ENCODE assay signal across 8 mouse cellular contexts in genomic region chr8:84785756-84786677, GRCm38 (mm10). TPM values are rescaled to one million over a fixed set of nuclear protein-coding genes. Genes with fewer than 3 reads are reported as not detected.
DNase-seq lines count a peak whose midpoint lies in the region; ATAC-seq lines count a peak whose summit lies in the region.

No protein-coding gene starts in this region.

- H3K9me3 ChIP-seq in liver, embryonic 11.5 days (ENCODE audit: control insufficient read depth, low read length) = no peaks in the 10 kb centered on the region
- no peaks in the 10 kb centered on the region for H3K9me3 ChIP-seq in liver, embryonic 12.5 days (replicated peaks)
- H3K9me3 ChIP-seq in embryonic facial prominence, embryonic 10.5 days = no peaks in the 10 kb centered on the region
- H3K9me3 ChIP-seq in heart, embryonic 14.5 days (ENCODE audit: control insufficient read depth, low read length) = no peaks in the 10 kb centered on the region
- H3K9me3 ChIP-seq in midbrain, embryonic 14.5 days (ENCODE audit: control insufficient read depth, low read length) = no peaks in the 10 kb centered on the region

- H3K4me2 ChIP-seq in liver, embryonic 11.5 days = no peak overlapping the region
- H3K4me2 ChIP-seq in liver, embryonic 12.5 days = no peak overlapping the region
- H3K4me2 ChIP-seq in heart, embryonic 14.5 days (ENCODE audit: low read length) = peak overlapping the region; percentile 50
- no peak overlapping the region for H3K4me2 ChIP-seq in midbrain, embryonic 14.5 days (ENCODE audit: low read length)

- no peak for ATAC-seq in liver, embryonic 11.5 days (replicated peaks; ENCODE audit: low FRiP score)
- no peak for ATAC-seq in liver, embryonic 12.5 days
- peak; percentile 51; the same call in 1 of the 2 replicates for ATAC-seq in heart, embryonic 14.5 days (ENCODE audit: insufficient number of reproducible peaks, insufficient read depth, low FRiP score, low read depth)
- ATAC-seq in midbrain, embryonic 14.5 days (ENCODE audit: low FRiP score, low TSS enrichment) = no peak
- no peak for ATAC-seq in granulocyte monocyte progenitor cell, adult 5-6 weeks (replicated peaks; ENCODE audit: poor library complexity, severe bottlenecking)

- H3K9ac ChIP-seq in liver, embryonic 11.5 days (ENCODE audit: low read depth, low read length) = no peak overlapping the region
- H3K9ac ChIP-seq in liver, embryonic 12.5 days = no peak overlapping the region
- H3K9ac ChIP-seq in heart, embryonic 14.5 days (ENCODE audit: low read length) = no peak overlapping the region; the same call in 1 of the 2 replicates
- no peak overlapping the region for H3K9ac ChIP-seq in midbrain, embryonic 14.5 days (replicated peaks; ENCODE audit: low read length)

- no peak overlapping the region for H3K27ac ChIP-seq in liver, embryonic 11.5 days (ENCODE audit: low read depth, low read length)
- no peak overlapping the region for H3K27ac ChIP-seq in liver, embryonic 12.5 days
- no peak overlapping the region for H3K27ac ChIP-seq in embryonic facial prominence, embryonic 10.5 days (replicated peaks)
- 0 out of 4 replicates have a peak overlapping the region, but pooled peaks of 1 of the 2 experiments have one; percentile 3 for H3K27ac ChIP-seq in heart, embryonic 14.5 days (replicated peaks in 1 of 2; ENCODE audit: control insufficient read depth in 1 of 2, insufficient read depth in 1 of 2, low read depth in 2 of 2, low read length in 2 of 2)
- 0 out of 2 replicates have a peak overlapping the region, but pooled peaks have one; percentile 8 for H3K27ac ChIP-seq in midbrain, embryonic 14.5 days (replicated peaks; ENCODE audit: low read depth, low read length)

- H3K36me3 ChIP-seq in liver, embryonic 11.5 days (ENCODE audit: control insufficient read depth, insufficient read depth, low read length) = no peaks in the 10 kb centered on the region
- H3K36me3 ChIP-seq in liver, embryonic 12.5 days = no peaks in the 10 kb centered on the region
- H3K36me3 ChIP-seq in embryonic facial prominence, embryonic 10.5 days (replicated peaks) = no peaks in the 10 kb centered on the region
- no peaks in the 10 kb centered on the region for H3K36me3 ChIP-seq in heart, embryonic 14.5 days (ENCODE audit: control insufficient read depth, insufficient read depth, low read length)
- H3K36me3 ChIP-seq in midbrain, embryonic 14.5 days (ENCODE audit: control insufficient read depth, insufficient read depth, low read length) = no peaks in the 10 kb centered on the region

- no peaks in the 10 kb centered on the region; the same call in 1 of the 2 replicates for H3K4me1 ChIP-seq in liver, embryonic 11.5 days (replicated peaks; ENCODE audit: control insufficient read depth, insufficient read depth, low read length)
- H3K4me1 ChIP-seq in liver, embryonic 12.5 days = 0 out of 2 replicates have a peak, but pooled peaks cover 2% of the 10 kb centered on the region
- peaks cover 13% of the 10 kb centered on the region for H3K4me1 ChIP-seq in embryonic facial prominence, embryonic 10.5 days
- H3K4me1 ChIP-seq in heart, embryonic 14.5 days (ENCODE audit: control insufficient read depth in 2 of 2, insufficient read depth in 2 of 2, low read length in 2 of 2) = peaks cover 42 to 69% of the 10 kb centered on the region in 2 experiments
- no peaks in the 10 kb centered on the region for H3K4me1 ChIP-seq in midbrain, embryonic 14.5 days (ENCODE audit: control insufficient read depth, insufficient read depth, low read length)

- WGBS in liver, embryonic 11.5 days = 3% methylated on average over 38 of the region's 38 CpGs
- WGBS in liver, embryonic 12.5 days (ENCODE audit: insufficient replicate concordance) = 4% methylated on average over 38 of the region's 38 CpGs
- WGBS in embryonic facial prominence, embryonic 10.5 days = under 1% methylated on average over 38 of the region's 38 CpGs
- 5% methylated on average over 38 of the region's 38 CpGs for WGBS in heart, embryonic 14.5 days
- 4% methylated on average over 38 of the region's 38 CpGs for WGBS in midbrain, embryonic 14.5 days

- no peak for DNase-seq in liver, embryonic 11.5 days (ENCODE audit: low spot score)
- DNase-seq in embryonic facial prominence, embryonic 10.5 days (ENCODE audit: low spot score) = peak; percentile 50
- DNase-seq in kidney, postnatal 10 days = peak; percentile 81
- DNase-seq in midbrain, embryonic 14.5 days = no peak
- DNase-seq in thymus, postnatal 25 days = no peak

- H3K4me3 ChIP-seq in liver, embryonic 11.5 days (ENCODE audit: low read depth, low read length) = 0 out of 2 replicates have a peak overlapping the region, but pooled peaks have one; percentile 14
- no peak overlapping the region for H3K4me3 ChIP-seq in liver, embryonic 12.5 days
- H3K4me3 ChIP-seq in embryonic facial prominence, embryonic 10.5 days = no peak overlapping the region
- peak overlapping the region in 1 of 2 experiments; percentile 18; a peak in 1 of 4 replicates for H3K4me3 ChIP-seq in heart, embryonic 14.5 days (ENCODE audit: control insufficient read depth in 1 of 2, insufficient read depth in 1 of 2, low read depth in 1 of 2, low read length in 2 of 2)
- no peak overlapping the region for H3K4me3 ChIP-seq in midbrain, embryonic 14.5 days (replicated peaks; ENCODE audit: low read depth, low read length)

- H3K27me3 ChIP-seq in liver, embryonic 11.5 days (replicated peaks; ENCODE audit: control insufficient read depth, insufficient read depth, low read length) = peaks cover 100% of the 10 kb centered on the region
- H3K27me3 ChIP-seq in liver, embryonic 12.5 days (replicated peaks) = peaks cover 100% of the 10 kb centered on the region
- peaks cover 100% of the 10 kb centered on the region for H3K27me3 ChIP-seq in embryonic facial prominence, embryonic 10.5 days (replicated peaks; ENCODE audit: low read depth, poor library complexity, severe bottlenecking)
- peaks cover 90% of the 10 kb centered on the region for H3K27me3 ChIP-seq in heart, embryonic 14.5 days (ENCODE audit: control insufficient read depth, insufficient read depth, low read length)
- H3K27me3 ChIP-seq in midbrain, embryonic 14.5 days (ENCODE audit: control insufficient read depth, insufficient read depth, low read length) = peaks cover 99% of the 10 kb centered on the region

RNA-seq across cellular contexts. Expression of gene Nfix, which starts 14.1 kb away (rescaled TPM):
- polyA plus RNA-seq in liver, embryonic 11.5 days (2014; fragmentation: Nextera tagmentation; extraction: Ambion mirVana) = 5.0 and 7.1 TPM in 2 replicates
- polyA plus RNA-seq in liver, embryonic 12.5 days (2016; fragmentation: Nextera tagmentation; extraction: Ambion mirVana) = 2.8 and 2.9 TPM in 2 replicates
- 0.29 and 0.77 TPM in 2 replicates for polyA plus RNA-seq in embryonic facial prominence, embryonic 10.5 days (2016; fragmentation: Nextera tagmentation; extraction: Ambion mirVana)
- polyA plus RNA-seq in heart, embryonic 14.5 days (2014; fragmentation: Nextera tagmentation; extraction: Ambion mirVana) = 16.3 and 16.8 TPM in 2 replicates
- 45.9 and 49.8 TPM in 2 replicates for polyA plus RNA-seq in midbrain, embryonic 14.5 days (2014; fragmentation: Nextera tagmentation; extraction: Ambion mirVana)
- 25.7 and 51.2 TPM in 2 replicates for total RNA-seq in granulocyte monocyte progenitor cell, adult 5-6 weeks (2014; fragmentation: Nextera tagmentation)
- 9.5 and 12.8 TPM in 2 replicates for total RNA-seq in granulocyte monocyte progenitor cell, adult 5-6 weeks (2017)

RNA-seq across cellular contexts. Expression of gene Dand5, which starts 36.6 kb away (rescaled TPM):
- polyA plus RNA-seq in liver, embryonic 11.5 days (2014; fragmentation: Nextera tagmentation; extraction: Ambion mirVana) = 4.5 and 4.9 TPM in 2 replicates
- polyA plus RNA-seq in liver, embryonic 12.5 days (2016; fragmentation: Nextera tagmentation; extraction: Ambion mirVana) = 3.4 and 4.3 TPM in 2 replicates
- 2.8 and 3.0 TPM in 2 replicates for polyA plus RNA-seq in embryonic facial prominence, embryonic 10.5 days (2016; fragmentation: Nextera tagmentation; extraction: Ambion mirVana)
- 5.9 and 6.6 TPM in 2 replicates for polyA plus RNA-seq in heart, embryonic 14.5 days (2014; fragmentation: Nextera tagmentation; extraction: Ambion mirVana)
- polyA plus RNA-seq in midbrain, embryonic 14.5 days (2014; fragmentation: Nextera tagmentation; extraction: Ambion mirVana) = 9.9 and 12.7 TPM in 2 replicates
- total RNA-seq in granulocyte monocyte progenitor cell, adult 5-6 weeks (2014; fragmentation: Nextera tagmentation) = 4.1 and 4.7 TPM in 2 replicates
- 3.6 and 3.7 TPM in 2 replicates for total RNA-seq in granulocyte monocyte progenitor cell, adult 5-6 weeks (2017)

RNA-seq across cellular contexts. Expression of gene Gadd45gip1, which starts 45.3 kb away (rescaled TPM):
- 87.8 and 90.6 TPM in 2 replicates for polyA plus RNA-seq in liver, embryonic 11.5 days (2014; fragmentation: Nextera tagmentation; extraction: Ambion mirVana)
- polyA plus RNA-seq in liver, embryonic 12.5 days (2016; fragmentation: Nextera tagmentation; extraction: Ambion mirVana) = 69.9 and 71.0 TPM in 2 replicates
- polyA plus RNA-seq in embryonic facial prominence, embryonic 10.5 days (2016; fragmentation: Nextera tagmentation; extraction: Ambion mirVana) = 45.2 and 47.3 TPM in 2 replicates
- 49.9 and 53.0 TPM in 2 replicates for polyA plus RNA-seq in heart, embryonic 14.5 days (2014; fragmentation: Nextera tagmentation; extraction: Ambion mirVana)
- polyA plus RNA-seq in midbrain, embryonic 14.5 days (2014; fragmentation: Nextera tagmentation; extraction: Ambion mirVana) = 32.7 and 35.8 TPM in 2 replicates
- 17.0 and 19.2 TPM in 2 replicates for total RNA-seq in granulocyte monocyte progenitor cell, adult 5-6 weeks (2014; fragmentation: Nextera tagmentation)
- 46.2 and 52.4 TPM in 2 replicates for total RNA-seq in granulocyte monocyte progenitor cell, adult 5-6 weeks (2017)

RNA-seq across cellular contexts. Expression of gene Rad23a, which starts 54.4 kb away (rescaled TPM):
- polyA plus RNA-seq in liver, embryonic 11.5 days (2014; fragmentation: Nextera tagmentation; extraction: Ambion mirVana) = 188 and 191 TPM in 2 replicates
- polyA plus RNA-seq in liver, embryonic 12.5 days (2016; fragmentation: Nextera tagmentation; extraction: Ambion mirVana) = 274 and 281 TPM in 2 replicates
- 112 and 122 TPM in 2 replicates for polyA plus RNA-seq in embryonic facial prominence, embryonic 10.5 days (2016; fragmentation: Nextera tagmentation; extraction: Ambion mirVana)
- 122 and 125 TPM in 2 replicates for polyA plus RNA-seq in heart, embryonic 14.5 days (2014; fragmentation: Nextera tagmentation; extraction: Ambion mirVana)
- polyA plus RNA-seq in midbrain, embryonic 14.5 days (2014; fragmentation: Nextera tagmentation; extraction: Ambion mirVana) = 83.4 and 84.3 TPM in 2 replicates
- 41.8 TPM in 2 replicates for total RNA-seq in granulocyte monocyte progenitor cell, adult 5-6 weeks (2014; fragmentation: Nextera tagmentation)
- 20.1 and 21.4 TPM in 2 replicates for total RNA-seq in granulocyte monocyte progenitor cell, adult 5-6 weeks (2017)

Comparison
In these comparisons a context has a peak if more than half of its experiments do, and no peak if none do; other contexts are left out.
1. DNase-seq: peak in embryonic facial prominence, embryonic 10.5 days (single experiment) and kidney, postnatal 10 days (single experiment); none in liver, embryonic 11.5 days (single experiment), midbrain, embryonic 14.5 days (single experiment) and thymus, postnatal 25 days (single experiment).